ENCODE assay signal across 8 mouse cellular contexts in genomic region chr14:76882711-76883171, GRCm38 (mm10).
DNase-seq lines count a peak whose midpoint lies in the region; ATAC-seq and TF ChIP-seq lines count a peak whose summit lies in the region.

No protein-coding gene starts in this region.

- no peaks in the 10 kb centered on the region for H3K9me3 ChIP-seq in hindbrain, embryonic 14.5 days (ENCODE audit: control insufficient read depth, low read length)
- no peaks in the 10 kb centered on the region for H3K9me3 ChIP-seq in limb, embryonic 14.5 days (ENCODE audit: control insufficient read depth, low read length)
- H3K9me3 ChIP-seq in midbrain, embryonic 16.5 days (replicated peaks; ENCODE audit: control insufficient read depth, low read length, poor library complexity, severe bottlenecking): no peaks in the 10 kb centered on the region

- no peaks in the 10 kb centered on the region for H3K36me3 ChIP-seq in hindbrain, embryonic 14.5 days (replicated peaks; ENCODE audit: control insufficient read depth, insufficient read depth)
- H3K36me3 ChIP-seq in limb, embryonic 14.5 days (ENCODE audit: control insufficient read depth, insufficient read depth, low read length): no peaks in the 10 kb centered on the region
- H3K36me3 ChIP-seq in midbrain, embryonic 16.5 days (ENCODE audit: control insufficient read depth, insufficient read depth, low read length): no peaks in the 10 kb centered on the region

- H3K4me1 ChIP-seq in hindbrain, embryonic 14.5 days (replicated peaks; ENCODE audit: control insufficient read depth, insufficient read depth, low read length): peaks cover 37% of the 10 kb centered on the region
- H3K4me1 ChIP-seq in limb, embryonic 14.5 days (ENCODE audit: control insufficient read depth, insufficient read depth, low read length): peaks cover 30% of the 10 kb centered on the region
- H3K4me1 ChIP-seq in midbrain, embryonic 16.5 days (ENCODE audit: control insufficient read depth, insufficient read depth, low read length): peaks cover 23% of the 10 kb centered on the region

- H3K9ac ChIP-seq in hindbrain, embryonic 14.5 days: no peak overlapping the region
- H3K9ac ChIP-seq in limb, embryonic 14.5 days (ENCODE audit: low read depth, low read length, severe bottlenecking): no peak overlapping the region
- H3K9ac ChIP-seq in midbrain, embryonic 16.5 days (ENCODE audit: low read depth, low read length): no peak overlapping the region

- ATAC-seq in frontal cortex, adult (ENCODE audit: low TSS enrichment): 0 out of 2 replicates have a peak, but pooled peaks have one; percentile 24
- ATAC-seq in hindbrain, embryonic 14.5 days (ENCODE audit: low FRiP score): peak; percentile 87
- ATAC-seq in limb, embryonic 14.5 days (ENCODE audit: low FRiP score, low read depth): peak; percentile 83
- peak; percentile 92 for ATAC-seq in midbrain, embryonic 16.5 days

- H3K27me3 ChIP-seq in hindbrain, embryonic 14.5 days (ENCODE audit: control insufficient read depth, insufficient read depth, low read length): no peaks in the 10 kb centered on the region
- no peaks in the 10 kb centered on the region for H3K27me3 ChIP-seq in limb, embryonic 14.5 days (ENCODE audit: control insufficient read depth, insufficient read depth, low read length)
- no peaks in the 10 kb centered on the region for H3K27me3 ChIP-seq in midbrain, embryonic 16.5 days (ENCODE audit: control insufficient read depth, insufficient read depth, low read depth, low read length)

- no peak for TF ChIP-seq POLR2A in limb, embryonic 14.5 days (IDR thresholded peaks at IDR 0.05; ENCODE audit: borderline replicate concordance, extremely low read depth, insufficient read depth, insufficient read length)

- no peak for DNase-seq in frontal cortex, postnatal 25 days (ENCODE audit: low spot score in 2 of 2)
- peak; percentile 31 to 80 for DNase-seq in cerebellum, postnatal 4 days (ENCODE audit: low spot score in 2 of 2)
- DNase-seq in gastrocnemius, adult 8-10 months (ENCODE audit: low spot score in 2 of 2): peak; percentile 37 to 61
- peak; percentile 84 for DNase-seq in hindbrain, embryonic 14.5 days (ENCODE audit: low spot score)
- DNase-seq in limb, embryonic 14.5 days (ENCODE audit: low spot score): peak; percentile 87
- no peak for DNase-seq in thymus, adult 18-20 months

- WGBS in hindbrain, embryonic 14.5 days: 5% methylated on average over 5 of the region's 5 CpGs
- 10% methylated on average over 5 of the region's 5 CpGs for WGBS in limb, embryonic 14.5 days
- WGBS in midbrain, embryonic 16.5 days: 4% methylated on average over 5 of the region's 5 CpGs

- H3K27ac ChIP-seq in hindbrain, embryonic 14.5 days: peak overlapping the region; percentile 92
- H3K27ac ChIP-seq in limb, embryonic 14.5 days (replicated peaks; ENCODE audit: low read depth, low read length): peak overlapping the region; percentile 56
- peak overlapping the region; percentile 65 for H3K27ac ChIP-seq in midbrain, embryonic 16.5 days (ENCODE audit: low read length)

- no peak overlapping the region for H3K4me3 ChIP-seq in hindbrain, embryonic 14.5 days (replicated peaks; ENCODE audit: low read length)
- H3K4me3 ChIP-seq in limb, embryonic 14.5 days (replicated peaks; ENCODE audit: low read length): no peak overlapping the region
- H3K4me3 ChIP-seq in midbrain, embryonic 16.5 days (ENCODE audit: low read depth, low read length): no peak overlapping the region

- peak overlapping the region; percentile 36 for H3K4me2 ChIP-seq in hindbrain, embryonic 14.5 days (replicated peaks)
- H3K4me2 ChIP-seq in limb, embryonic 14.5 days (replicated peaks; ENCODE audit: low read depth, low read length, severe bottlenecking): 0 out of 2 replicates have a peak overlapping the region, but pooled peaks have one; percentile 4
- H3K4me2 ChIP-seq in midbrain, embryonic 16.5 days (ENCODE audit: low read length): peak overlapping the region; percentile 15; the same call in 1 of the 2 replicates

Comparison
In these comparisons a context has a peak if more than half of its experiments do, and no peak if none do; other contexts are left out.
1. ATAC-seq: peak in every context shown above with its lines; median percentile 92 in midbrain, embryonic 16.5 days; 87 in hindbrain, embryonic 14.5 days; 83 in limb, embryonic 14.5 days; 24 in frontal cortex, adult.
2. DNase-seq: peak in cerebellum, postnatal 4 days (2 of 2), gastrocnemius, adult 8-10 months (2 of 2), hindbrain, embryonic 14.5 days (single experiment) and limb, embryonic 14.5 days (single experiment); none in frontal cortex, postnatal 25 days (0 of 2) and thymus, adult 18-20 months (0 of 2).
3. Peak in every context shown above with its lines, with median percentiles within 50 percentile points of each other: H3K27ac ChIP-seq and H3K4me2 ChIP-seq.